Mouse (Mus musculus) heart, postnatal 0 days (tissue): ENCODE measurements around the gene Cenpn.

Experiments used
- CTCF ChIP-seq: IDR thresholded peaks from 2 replicates; pipeline ENCODE4 v1.5.1; 2016; ENCODE audit warnings: antibody characterized with exemption, control low read depth, low read depth
- EP300 ChIP-seq: IDR thresholded peaks from 2 replicates; pipeline ENCODE4 v1.6.1; 2016; ENCODE audit warnings: antibody characterized with exemption, low read depth

DNA sequence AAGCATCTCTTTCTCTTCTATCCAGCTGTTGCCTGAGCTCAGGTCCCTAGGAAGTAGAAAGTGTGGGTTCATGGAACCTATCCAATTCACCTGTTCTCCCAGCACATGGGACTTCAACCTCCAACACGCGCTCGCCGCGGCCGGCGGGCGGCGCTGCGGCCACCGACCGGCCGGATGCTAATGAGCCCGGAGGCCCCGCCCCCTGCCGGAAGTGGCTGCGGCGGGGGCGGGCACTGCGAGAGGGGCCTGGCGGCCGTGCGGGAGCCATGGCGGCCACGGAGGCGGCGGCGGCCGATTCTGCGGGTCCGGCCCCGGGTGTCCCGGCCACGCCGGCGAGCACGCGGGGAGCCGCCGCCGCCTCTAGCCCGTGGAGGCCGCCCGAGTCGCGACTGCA, 21.6 kb downstream of the Cenpn start, which contains the start of gene Atmin:
- TF ChIP-seq CTCF (peak; percentile 58), EP300 (no peak)
